Mouse (Mus musculus): ENCODE data around the gene Agrp. TPM values are rescaled to one million over a fixed set of nuclear protein-coding genes. Genes with fewer than 3 reads are reported as not detected.
"Not testable (repeated sequence)": the region's sequence is repeated elsewhere in the genome, so short reads cannot be mapped to it uniquely, and the experiment has no call there.

Gene Agrp
- polyA plus RNA-seq, 1 experiment from 2014 or later, result 0.23 TPM

DNA sequence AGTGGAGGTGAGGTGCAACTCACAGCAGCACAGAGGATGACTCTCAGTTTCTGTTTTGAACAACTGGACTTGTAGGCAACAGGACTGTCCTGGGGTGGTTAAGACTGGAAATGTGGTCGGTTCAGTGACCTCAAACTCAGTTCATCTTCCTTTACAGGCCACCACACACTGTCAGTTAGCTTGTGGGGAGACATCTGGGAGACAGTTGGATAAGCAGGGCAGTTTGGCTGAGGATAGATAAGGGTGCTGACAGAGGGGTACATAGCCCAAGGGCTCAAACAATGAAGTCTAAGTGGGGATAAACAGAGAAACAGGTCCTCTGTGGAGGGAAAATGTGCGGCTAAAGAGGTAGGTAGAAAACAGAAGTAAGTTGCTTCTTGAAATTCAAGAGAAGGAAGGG is 27.8 kb downstream of the Agrp start:
- H3K4me1 ChIP-seq, result peaks cover 64% of the 10 kb centered on the region
- 47% methylated on average over 2 of the region's 2 CpGs for WGBS
- H3K27ac ChIP-seq (replicated peaks), result no peak overlapping the region

GRCm38 (mm10) chr8:105607684-105608083 is 29.5 kb downstream of the Agrp start:
- Histone ChIP-seq H3K36me3 (peaks cover 14% of the 10 kb centered on the region), H3K27ac (replicated peaks) (no peak overlapping the region), H3K4me1 (peaks cover 52% of the 10 kb centered on the region), H3K27me3 (replicated peaks) (peaks cover 11% of the 10 kb centered on the region), H3K4me3 (no peak overlapping the region), H3K9me3 (no peaks in the 10 kb centered on the region), H3K9ac (0 out of 2 replicates have a peak overlapping the region, but pooled peaks have one; percentile 97), H3K4me2 (peak overlapping the region; percentile 84)
- no peak for ATAC-seq (ENCODE audit: extremely low read depth, insufficient number of reproducible peaks, low FRiP score, low TSS enrichment)
- WGBS, result 32% methylated on average over 4 of the region's 4 CpGs

More for the DNA sequence above, 27.8 kb downstream of the Agrp start:
- peaks cover 11% of the 10 kb centered on the region for H3K27me3 ChIP-seq (replicated peaks)
- no peak overlapping the region for H3K4me3 ChIP-seq
- no peaks in the 10 kb centered on the region for H3K9me3 ChIP-seq
- H3K4me2 ChIP-seq, result no peak overlapping the region
- peaks cover 14% of the 10 kb centered on the region for H3K36me3 ChIP-seq
- no peak for ATAC-seq (ENCODE audit: extremely low read depth, insufficient number of reproducible peaks, low FRiP score, low TSS enrichment)
- H3K9ac ChIP-seq, result peak overlapping the region; percentile 37; the same call in 1 of the 2 replicates

- peaks cover 14% of the 10 kb centered on the region for H3K36me3 ChIP-seq
- H3K9ac ChIP-seq, result peak overlapping the region; percentile 97
- H3K27ac ChIP-seq (replicated peaks), result peak overlapping the region; percentile 92
- peaks cover 46% of the 10 kb centered on the region for H3K4me1 ChIP-seq
- 5% methylated on average over 10 of the region's 10 CpGs for WGBS
- H3K4me2 ChIP-seq, result peak overlapping the region; percentile 84
- H3K27me3 ChIP-seq (replicated peaks), result peaks cover 6% of the 10 kb centered on the region; the same call in 1 of the 2 replicates
- H3K9me3 ChIP-seq, result no peaks in the 10 kb centered on the region
- peak overlapping the region; percentile 90 for H3K4me3 ChIP-seq
- ATAC-seq (ENCODE audit: extremely low read depth, insufficient number of reproducible peaks, low FRiP score, low TSS enrichment), result no peak
Observed at GRCm38 (mm10) chr8:105607062-105607461, 30.1 kb downstream of the Agrp start.

- H3K9ac ChIP-seq, result peak overlapping the region; percentile 97
- H3K9me3 ChIP-seq, result no peaks in the 10 kb centered on the region
- peaks cover 9% of the 10 kb centered on the region for H3K36me3 ChIP-seq
- no peaks in the 10 kb centered on the region for H3K27me3 ChIP-seq (replicated peaks)
- under 1% methylated on average over 30 of the region's 30 CpGs for WGBS
- ATAC-seq (ENCODE audit: extremely low read depth, insufficient number of reproducible peaks, low FRiP score, low TSS enrichment), result peak; percentile 66
- peak overlapping the region; percentile 90 for H3K4me3 ChIP-seq
- H3K27ac ChIP-seq (replicated peaks), result peak overlapping the region; percentile 92
- H3K4me2 ChIP-seq, result peak overlapping the region; percentile 84
- peaks cover 45% of the 10 kb centered on the region for H3K4me1 ChIP-seq
Observed at GRCm38 (mm10) chr8:105606189-105607023, 30.8 kb downstream of the Agrp start.

- Histone ChIP-seq H3K27me3 (replicated peaks) (no peaks in the 10 kb centered on the region), H3K9me3 (no peaks in the 10 kb centered on the region), H3K9ac (peak overlapping the region; percentile 97), H3K36me3 (peaks cover 4% of the 10 kb centered on the region), H3K4me1 (peaks cover 45% of the 10 kb centered on the region), H3K27ac (replicated peaks) (peak overlapping the region; percentile 92), H3K4me2 (peak overlapping the region; percentile 84), H3K4me3 (peak overlapping the region; percentile 90)
- ATAC-seq (ENCODE audit: extremely low read depth, insufficient number of reproducible peaks, low FRiP score, low TSS enrichment), result peak; percentile 28; the same call in 1 of the 2 replicates
- WGBS, result 2% methylated on average over 38 of the region's 39 CpGs
Observed at GRCm38 (mm10) chr8:105605491-105606188, 31.6 kb downstream of the Agrp start.

DNA sequence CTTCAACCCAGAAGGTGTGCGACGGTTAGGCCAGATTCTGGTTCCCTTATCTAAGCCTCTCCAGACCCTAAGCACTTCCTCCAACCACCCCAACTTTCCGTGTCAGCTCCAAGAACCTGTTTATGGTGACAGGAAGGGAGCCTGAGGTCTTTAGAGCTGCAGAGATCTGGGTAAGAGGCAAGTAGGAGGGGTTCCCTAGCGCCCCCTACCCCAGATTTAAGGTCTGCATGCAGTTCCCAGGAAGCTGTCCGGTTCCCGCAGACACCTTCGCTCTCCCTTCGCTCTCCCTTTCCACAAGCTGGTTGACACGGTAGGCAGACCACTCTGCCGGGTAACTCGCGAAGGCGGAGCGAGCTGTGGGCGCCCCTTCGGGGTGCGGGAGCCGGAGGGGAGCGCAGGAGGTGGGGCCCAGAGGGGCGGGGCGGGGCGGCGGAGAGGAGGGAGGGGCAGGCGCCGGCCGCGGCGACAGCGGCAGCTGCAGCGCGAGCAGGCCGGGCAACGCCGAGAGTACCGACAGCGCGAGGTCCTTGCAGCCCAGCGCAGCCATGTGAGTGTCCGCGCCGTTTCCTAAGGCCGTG is 32.3 kb downstream of the Agrp start, which contains the start of gene Ripor1:
Gene Ripor1, plus strand, starts transcription at position 452 of the 578 bp plus-strand sequence.
- peak; percentile 59 for ATAC-seq (ENCODE audit: extremely low read depth, insufficient number of reproducible peaks, low FRiP score, low TSS enrichment)
- WGBS, result 0% methylated on average over 28 of the region's 42 CpGs

DNA sequence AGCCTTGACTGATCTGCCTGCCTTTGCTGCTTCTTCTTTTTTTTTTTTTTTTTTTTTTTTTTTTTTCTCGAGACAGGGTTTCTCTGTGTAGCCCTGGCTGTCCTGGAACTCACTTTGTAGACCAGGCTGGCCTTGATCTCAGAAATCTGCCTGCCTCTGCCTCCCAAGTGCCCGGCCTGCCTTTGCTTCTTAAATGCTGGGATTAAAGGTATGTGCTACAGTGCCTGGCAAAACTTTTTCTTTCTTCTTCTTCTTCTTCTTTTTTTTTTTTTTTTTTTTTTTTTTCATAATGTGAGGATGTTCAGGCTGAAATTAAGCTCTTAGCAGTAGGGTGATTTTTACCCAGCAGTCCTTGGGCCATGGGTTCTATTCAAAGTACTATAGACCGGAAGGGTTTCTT is 34.7 kb downstream of the Agrp start:
- 72% methylated on average over 3 of the region's 3 CpGs for WGBS
- not testable (repeated sequence) for H3K4me2 ChIP-seq; H3K36me3 ChIP-seq; H3K9ac ChIP-seq; H3K9me3 ChIP-seq; H3K27me3 ChIP-seq (replicated peaks); H3K4me3 ChIP-seq; H3K27ac ChIP-seq (replicated peaks); ATAC-seq (ENCODE audit: extremely low read depth, insufficient number of reproducible peaks, low FRiP score, low TSS enrichment)
- peaks cover 22% of the 10 kb centered on the region for H3K4me1 ChIP-seq

More for the DNA sequence above, 32.3 kb downstream of the Agrp start, which contains the start of gene Ripor1:
- Histone ChIP-seq H3K4me2 (peak within 1 kb of the TSS; percentile 84), H3K4me1 (peaks cover 44% of the 10 kb centered on the region), H3K9ac (peak within 1 kb of the TSS; percentile 97), H3K36me3 (no peaks in the 10 kb centered on the region), H3K9me3 (no peaks in the 10 kb centered on the region), H3K4me3 (peak within 1 kb of the TSS; percentile 90), H3K27me3 (replicated peaks) (no peaks in the 10 kb centered on the region), H3K27ac (replicated peaks) (peak within 1 kb of the TSS; percentile 92)

DNA sequence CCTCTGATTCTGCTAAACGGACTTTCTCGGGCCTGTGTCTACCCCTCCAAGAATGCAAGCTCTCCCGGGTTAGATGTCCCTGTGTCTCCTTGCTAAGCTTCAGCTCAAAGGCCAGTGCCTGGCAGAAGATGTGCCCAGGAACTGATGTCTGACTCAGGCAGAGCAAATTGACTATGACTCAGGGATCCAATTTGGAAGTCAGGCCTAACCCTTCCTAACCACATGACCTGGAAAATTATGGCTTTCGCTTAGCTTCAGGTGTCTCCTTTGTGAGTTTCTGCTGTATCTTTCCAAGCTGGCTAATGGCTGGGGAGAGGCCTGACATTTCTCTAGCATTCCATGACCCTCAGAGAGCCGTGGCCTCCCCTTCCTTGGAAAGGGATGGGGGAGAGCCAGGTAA is 35.9 kb downstream of the Agrp start:
- H3K4me1 ChIP-seq, result peaks cover 18% of the 10 kb centered on the region
- no peaks in the 10 kb centered on the region for H3K36me3 ChIP-seq
- H3K4me2 ChIP-seq, result no peak overlapping the region
- 55% methylated on average over 5 of the region's 5 CpGs for WGBS
- no peaks in the 10 kb centered on the region for H3K9me3 ChIP-seq
- H3K27ac ChIP-seq (replicated peaks), result no peak overlapping the region
- no peaks in the 10 kb centered on the region for H3K27me3 ChIP-seq (replicated peaks)
- no peak overlapping the region for H3K4me3 ChIP-seq
- no peak for ATAC-seq (ENCODE audit: extremely low read depth, insufficient number of reproducible peaks, low FRiP score, low TSS enrichment)
- no peak overlapping the region for H3K9ac ChIP-seq

- no peaks in the 10 kb centered on the region for H3K9me3 ChIP-seq
- ATAC-seq (ENCODE audit: extremely low read depth, insufficient number of reproducible peaks, low FRiP score, low TSS enrichment), result no peak
- H3K9ac ChIP-seq, result no peak overlapping the region
- 56% methylated on average over 6 of the region's 6 CpGs for WGBS
- H3K4me1 ChIP-seq, result peaks cover 30% of the 10 kb centered on the region
- H3K27me3 ChIP-seq (replicated peaks), result no peaks in the 10 kb centered on the region
- H3K36me3 ChIP-seq, result no peaks in the 10 kb centered on the region
- H3K4me2 ChIP-seq, result no peak overlapping the region
- no peak overlapping the region for H3K27ac ChIP-seq (replicated peaks)
- no peak overlapping the region for H3K4me3 ChIP-seq
Observed at GRCm38 (mm10) chr8:105598777-105599176, 38.4 kb downstream of the Agrp start.

- 6% methylated on average over 14 of the region's 14 CpGs for WGBS
- H3K4me2 ChIP-seq, result peak overlapping the region; percentile 61
- no peaks in the 10 kb centered on the region for H3K36me3 ChIP-seq
- peak; percentile 49 for ATAC-seq (ENCODE audit: extremely low read depth, insufficient number of reproducible peaks, low FRiP score, low TSS enrichment)
- no peaks in the 10 kb centered on the region for H3K9me3 ChIP-seq
- H3K4me3 ChIP-seq, result peak overlapping the region; percentile 33
- H3K4me1 ChIP-seq, result peaks cover 33% of the 10 kb centered on the region
- H3K27ac ChIP-seq (replicated peaks), result no peak overlapping the region
- H3K27me3 ChIP-seq (replicated peaks), result no peaks in the 10 kb centered on the region
- 0 out of 2 replicates have a peak overlapping the region, but pooled peaks have one; percentile 19 for H3K9ac ChIP-seq
Observed at GRCm38 (mm10) chr8:105596362-105597034, 40.7 kb downstream of the Agrp start.

All from heart, embryonic 13.5 days (tissue).